Mouse (Mus musculus): ENCODE results near the gene Swt1. TPM values are rescaled to one million over a fixed set of nuclear protein-coding genes. Genes with fewer than 3 reads are reported as not detected.
"Not testable (repeated sequence)": the region's sequence is repeated elsewhere in the genome, so short reads cannot be mapped to it uniquely, and the experiment has no call there.

Gene Swt1
- polyA plus RNA-seq, 1 experiment = 12.0 TPM

DNA sequence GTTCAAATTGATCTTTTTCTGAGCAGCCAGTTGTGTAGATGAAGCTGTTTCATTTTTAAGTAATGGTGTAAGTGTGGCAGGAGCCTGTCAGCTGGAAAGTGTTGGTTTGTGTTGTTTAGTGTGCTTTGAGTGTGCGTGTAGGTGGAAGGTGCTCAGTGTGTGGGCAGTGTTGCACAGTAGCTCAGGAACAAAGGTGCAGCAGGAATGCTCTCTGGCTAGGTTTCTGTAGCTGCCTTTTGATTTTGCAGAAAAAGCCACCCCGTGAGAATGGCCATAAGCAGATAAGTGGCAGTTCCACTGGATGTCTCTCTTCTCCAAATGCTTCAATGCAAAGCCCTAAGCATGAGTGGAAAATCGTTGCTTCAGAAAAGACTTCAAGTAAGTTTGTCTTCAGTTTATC, 68.9 kb downstream of the Swt1 start:
- TF ChIP-seq CTCF (IDR thresholded peaks at IDR 0.05; ENCODE audit: borderline replicate concordance, extremely low read depth, insufficient read depth, insufficient read length) (no peak), POLR2A (IDR thresholded peaks at IDR 0.05; ENCODE audit: borderline replicate concordance, extremely low read depth, insufficient read depth, insufficient read length, poor library complexity, severe bottlenecking) (no peak)
- DNase-seq (ENCODE audit: low read depth) = no peak

DNA sequence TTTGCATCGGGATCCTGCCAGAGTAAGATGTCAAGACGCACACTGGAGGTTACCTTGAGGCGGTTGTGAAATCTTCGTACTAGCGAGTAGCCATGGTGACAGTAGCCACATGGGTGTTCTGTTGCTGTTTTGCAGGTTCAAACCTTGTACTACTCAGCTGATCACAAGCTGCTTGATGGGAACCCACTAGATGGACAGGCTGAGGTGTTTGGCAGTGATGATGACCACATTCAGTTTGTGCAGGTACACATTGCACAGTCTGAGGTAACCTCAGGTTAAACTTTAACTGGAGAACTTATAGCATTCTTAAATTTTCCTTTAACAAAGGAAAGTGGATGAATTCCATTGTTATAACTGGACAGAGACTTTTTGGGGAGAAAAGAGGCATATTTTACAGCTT, 72.3 kb downstream of the Swt1 start:
- TF ChIP-seq POLR2A (IDR thresholded peaks at IDR 0.05; ENCODE audit: borderline replicate concordance, extremely low read depth, insufficient read depth, insufficient read length, poor library complexity, severe bottlenecking) (no peak), CTCF (IDR thresholded peaks at IDR 0.05; ENCODE audit: borderline replicate concordance, extremely low read depth, insufficient read depth, insufficient read length) (no peak)
- DNase-seq (ENCODE audit: low read depth) = no peak

DNA sequence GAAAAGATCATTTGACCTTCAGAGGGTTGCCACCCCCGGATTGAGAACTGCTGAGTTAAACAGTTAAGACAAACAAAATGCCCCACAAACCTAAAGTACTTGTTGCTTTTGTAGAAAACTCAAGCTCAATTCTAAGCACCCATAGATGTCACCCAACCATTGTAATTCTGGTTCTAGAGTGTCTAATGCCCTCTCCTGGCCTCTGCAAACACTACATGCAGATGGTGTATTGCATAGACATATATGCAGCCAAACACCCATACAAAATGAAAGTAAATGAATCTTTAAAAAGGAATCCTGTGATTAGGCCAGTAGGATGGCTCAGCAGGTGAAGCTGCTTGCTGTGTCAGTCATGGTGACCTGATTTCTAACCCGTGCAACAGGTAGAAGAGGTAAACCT, 75.3 kb downstream of the Swt1 start:
- TF ChIP-seq POLR2A (IDR thresholded peaks at IDR 0.05; ENCODE audit: borderline replicate concordance, extremely low read depth, insufficient read depth, insufficient read length, poor library complexity, severe bottlenecking) (no peak), CTCF (IDR thresholded peaks at IDR 0.05; ENCODE audit: borderline replicate concordance, extremely low read depth, insufficient read depth, insufficient read length) (peak; percentile 27; the same call in 1 of the 2 replicates)
- DNase-seq (ENCODE audit: low read depth) = peak; percentile 38

DNA sequence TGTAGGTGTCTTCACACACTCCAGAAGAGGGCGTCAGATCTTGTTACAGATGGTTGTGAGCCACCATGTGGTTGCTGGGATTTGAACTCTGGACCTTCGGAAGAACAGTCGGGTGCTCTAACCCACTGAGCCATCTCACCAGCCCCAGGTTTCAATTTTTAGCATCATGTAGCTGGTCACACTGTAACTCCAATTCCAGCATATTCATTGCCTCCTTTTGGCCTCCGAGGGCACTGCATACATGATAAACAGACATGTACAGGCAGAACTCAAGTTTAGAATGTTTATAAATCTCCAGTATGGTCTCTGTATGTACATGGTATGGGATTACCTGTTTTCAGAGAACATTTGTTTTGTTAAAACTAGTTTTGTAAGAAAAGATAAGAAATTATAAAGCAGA, 80.0 kb downstream of the Swt1 start:
- not testable (repeated sequence) for DNase-seq (ENCODE audit: low read depth)
- peak; percentile 4; the same call in 1 of the 2 replicates for TF ChIP-seq CTCF (IDR thresholded peaks at IDR 0.05; ENCODE audit: borderline replicate concordance, extremely low read depth, insufficient read depth, insufficient read length)

DNA sequence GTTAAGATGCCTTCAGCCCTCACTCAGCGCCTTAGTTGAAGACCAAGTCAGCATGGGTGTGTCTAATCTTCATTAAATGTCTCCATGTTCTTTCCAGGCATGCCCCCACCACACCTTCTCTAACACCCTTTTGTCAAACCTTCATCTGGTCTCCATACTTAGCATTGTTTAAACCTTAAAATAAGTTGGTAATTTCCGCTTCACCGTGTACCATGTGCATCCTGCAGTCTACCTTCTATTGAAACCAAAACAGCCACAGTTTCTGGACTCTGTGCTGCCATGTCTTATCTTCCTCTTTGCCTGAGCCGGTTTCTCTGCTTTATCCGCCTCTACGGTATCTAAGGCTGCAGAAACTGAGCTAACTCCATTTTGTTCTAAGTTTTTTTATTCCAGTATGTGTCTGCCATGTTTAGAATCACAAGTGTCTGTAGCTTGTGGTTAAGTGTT, 81.6 kb downstream of the Swt1 start:
- no peak for DNase-seq (ENCODE audit: low read depth)

DNA sequence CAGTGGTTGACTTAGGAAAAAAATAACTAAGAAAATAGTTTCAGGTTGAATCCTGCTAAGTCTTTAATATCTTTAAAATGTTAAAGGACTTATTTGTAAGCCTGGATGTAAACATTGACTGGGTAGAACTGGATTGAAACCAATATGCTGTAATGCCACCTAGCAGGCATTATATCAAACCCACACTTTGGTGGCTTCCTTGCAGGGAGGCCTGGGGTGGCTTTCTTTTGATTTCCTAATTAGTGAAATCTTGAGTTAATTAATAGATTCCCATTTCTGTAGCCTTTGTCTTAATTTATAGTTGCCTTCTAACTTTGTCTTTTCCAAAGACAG, 82.4 kb downstream of the Swt1 start:
- no peak for TF ChIP-seq POLR2A (IDR thresholded peaks at IDR 0.05; ENCODE audit: borderline replicate concordance, extremely low read depth, insufficient read depth, insufficient read length, poor library complexity, severe bottlenecking)
- no peak for TF ChIP-seq CTCF (IDR thresholded peaks at IDR 0.05; ENCODE audit: borderline replicate concordance, extremely low read depth, insufficient read depth, insufficient read length)
- DNase-seq (ENCODE audit: low read depth) = peak; percentile 56

More for the DNA sequence above, 81.6 kb downstream of the Swt1 start:
- no peak for TF ChIP-seq POLR2A (IDR thresholded peaks at IDR 0.05; ENCODE audit: borderline replicate concordance, extremely low read depth, insufficient read depth, insufficient read length, poor library complexity, severe bottlenecking)
- TF ChIP-seq CTCF (IDR thresholded peaks at IDR 0.05; ENCODE audit: borderline replicate concordance, extremely low read depth, insufficient read depth, insufficient read length) = no peak

DNA sequence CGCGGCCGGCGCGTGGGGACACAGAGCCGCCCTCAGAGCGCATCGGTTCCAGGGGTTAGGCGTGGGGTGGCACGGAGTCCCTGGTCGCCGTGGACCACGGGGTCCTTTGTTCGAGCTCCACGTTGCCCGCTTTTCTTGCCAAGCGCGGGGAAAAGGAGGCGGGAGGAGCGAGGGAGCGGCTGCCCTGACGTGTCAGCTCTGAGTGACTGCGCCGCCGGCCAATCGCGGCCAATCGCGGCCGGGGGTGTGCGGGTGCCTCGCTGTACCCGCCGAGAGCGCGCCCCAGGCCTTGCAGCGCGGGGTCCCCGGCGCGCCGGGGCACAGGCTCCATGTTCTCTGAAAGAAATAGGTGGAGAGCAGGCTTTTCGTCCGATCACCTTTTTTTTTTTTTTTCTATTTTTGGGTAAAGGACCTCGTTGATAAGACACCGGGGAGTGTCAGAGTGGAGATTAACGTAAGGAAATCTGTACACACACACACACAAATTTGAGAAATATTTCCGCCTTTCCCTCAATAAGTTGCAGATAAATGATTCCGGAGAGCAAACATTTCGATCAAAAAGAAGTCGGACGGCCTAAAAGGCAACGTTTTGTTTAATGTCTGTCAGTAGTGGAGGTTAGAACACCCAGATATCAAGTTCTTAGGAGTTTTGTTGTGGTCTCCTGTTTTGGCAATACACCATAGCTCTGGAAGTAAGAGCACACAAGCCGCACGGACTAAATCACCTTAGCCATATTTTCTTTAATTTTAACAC, 83.0 kb downstream of the Swt1 start:
- TF ChIP-seq POLR2A (IDR thresholded peaks at IDR 0.05; ENCODE audit: borderline replicate concordance, extremely low read depth, insufficient read depth, insufficient read length, poor library complexity, severe bottlenecking) = no peak; the same call in 1 of the 2 replicates
- peak; percentile 98 for DNase-seq (ENCODE audit: low read depth)

GRCm38 (mm10) chr1:151344283-151345108, 83.8 kb downstream of the Swt1 start, which contains the start of gene Ivns1abp:
Gene Ivns1abp (plus strand): TSS chr1:151344477.
- TF ChIP-seq POLR2A (IDR thresholded peaks at IDR 0.05; ENCODE audit: borderline replicate concordance, extremely low read depth, insufficient read depth, insufficient read length, poor library complexity, severe bottlenecking) (peak; percentile 97), CTCF (IDR thresholded peaks at IDR 0.05; ENCODE audit: borderline replicate concordance, extremely low read depth, insufficient read depth, insufficient read length) (no peak)
- DNase-seq (ENCODE audit: low read depth) = peak; percentile 99

DNA sequence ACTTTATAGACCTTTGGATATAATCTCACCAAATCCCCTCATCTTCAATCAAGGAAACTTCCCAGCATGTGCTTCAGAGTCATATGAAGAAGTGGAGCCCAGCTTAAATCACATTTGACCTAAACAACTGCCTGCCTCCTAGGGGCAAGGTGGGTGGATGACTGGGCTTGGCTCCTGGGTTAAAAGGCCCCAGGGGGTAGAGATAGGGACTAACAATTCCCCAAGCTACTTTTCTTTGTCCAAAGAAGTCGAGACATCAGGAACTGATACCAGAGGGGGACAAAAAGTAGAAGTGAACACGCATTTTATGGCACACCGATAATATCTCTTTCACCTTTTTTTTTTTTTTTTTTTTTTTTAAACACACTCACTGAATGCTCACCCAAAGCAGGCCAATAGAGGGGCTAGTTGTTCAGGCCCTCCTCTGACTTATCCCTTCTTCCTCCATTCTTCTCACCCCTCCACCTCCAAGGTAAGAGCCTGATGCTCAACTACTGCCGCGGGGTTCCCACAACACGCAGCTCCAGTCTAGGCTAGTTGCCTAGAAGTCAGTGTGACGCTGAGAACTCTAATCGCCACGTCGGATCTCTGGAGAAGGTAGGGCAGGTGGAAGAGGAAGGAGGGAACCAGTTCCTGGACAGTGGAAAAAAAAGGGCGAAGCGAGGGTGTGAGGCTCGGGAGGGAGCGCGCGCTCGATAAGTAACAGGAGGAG, 84.5 kb downstream of the Swt1 start:
- peak; percentile 30 for DNase-seq (ENCODE audit: low read depth)
- no peak; the same call in 1 of the 2 replicates for TF ChIP-seq CTCF (IDR thresholded peaks at IDR 0.05; ENCODE audit: borderline replicate concordance, extremely low read depth, insufficient read depth, insufficient read length)

- peak; percentile 37 for DNase-seq (ENCODE audit: low read depth)
- TF ChIP-seq POLR2A (IDR thresholded peaks at IDR 0.05; ENCODE audit: borderline replicate concordance, extremely low read depth, insufficient read depth, insufficient read length, poor library complexity, severe bottlenecking) (no peak), CTCF (IDR thresholded peaks at IDR 0.05; ENCODE audit: borderline replicate concordance, extremely low read depth, insufficient read depth, insufficient read length) (no peak)
Measured at GRCm38 (mm10) chr1:151342968-151343367, 85.3 kb downstream of the Swt1 start.

DNA sequence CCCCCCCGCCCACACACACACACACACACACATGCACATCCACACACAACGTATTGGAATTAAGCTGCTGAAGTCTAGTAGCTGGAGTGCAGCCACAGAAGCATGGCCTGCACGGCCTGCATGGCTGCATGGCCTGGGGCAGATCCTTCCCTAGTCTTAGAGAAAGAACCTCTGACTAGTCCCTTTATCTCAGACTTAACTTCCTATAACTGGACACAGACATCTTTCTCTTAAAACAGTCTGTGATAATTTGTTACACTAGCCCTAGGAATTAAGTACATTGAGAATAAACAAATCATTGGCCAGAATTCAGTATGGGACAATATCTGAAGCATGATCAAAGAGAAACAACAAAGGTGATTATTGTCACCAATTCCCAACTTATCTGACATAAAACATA, 85.9 kb downstream of the Swt1 start:
- TF ChIP-seq CTCF (IDR thresholded peaks at IDR 0.05; ENCODE audit: borderline replicate concordance, extremely low read depth, insufficient read depth, insufficient read length) (no peak), POLR2A (IDR thresholded peaks at IDR 0.05; ENCODE audit: borderline replicate concordance, extremely low read depth, insufficient read depth, insufficient read length, poor library complexity, severe bottlenecking) (no peak)
- no peak for DNase-seq (ENCODE audit: low read depth)

All from brain, embryonic 14.5 days (tissue).